Mouse (Mus musculus): ENCODE data around the gene Psma7.
A peak's percentile ranks its signal among the peaks of the same experiment; 100 is the strongest.

The Psma7 gene

DNA sequence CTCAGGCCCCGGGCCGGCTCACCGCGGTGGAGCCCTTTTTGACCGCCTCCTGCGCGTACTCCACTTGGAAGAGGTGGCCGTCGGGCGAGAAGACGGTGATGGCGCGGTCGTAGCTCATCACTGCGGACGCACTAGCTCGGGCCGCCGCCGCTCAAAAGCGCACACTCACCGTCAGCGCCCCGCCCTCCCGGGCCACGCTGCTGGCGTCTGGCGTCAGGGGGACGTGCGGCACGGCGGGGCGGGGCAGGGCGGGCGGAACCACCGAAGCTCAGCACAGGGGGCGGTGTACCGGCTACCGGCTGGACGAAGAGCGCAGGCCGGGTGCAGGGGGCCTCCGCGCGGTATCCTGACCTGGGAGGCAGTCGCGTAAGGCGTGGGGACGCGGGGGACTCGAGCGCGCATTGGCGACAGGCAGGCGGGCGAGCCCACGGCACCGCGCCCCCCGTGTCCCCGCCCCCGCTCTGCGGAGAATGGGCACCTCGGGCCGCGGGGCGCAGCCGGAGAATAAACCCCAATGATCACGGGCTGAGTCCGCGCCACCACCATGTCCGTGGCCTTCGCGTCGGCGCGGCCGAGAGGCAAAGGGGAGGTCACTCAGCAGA is at the start of gene Psma7, which contains the start of gene Ss18l1:
Gene Psma7, minus strand, starts transcription at position 178 of the 602 bp plus-strand sequence.
Gene Ss18l1, plus strand, starts transcription at position 254 of the 602 bp plus-strand sequence.
- DNase-seq (ENCODE audit: low spot score), result peak; percentile 87

DNA sequence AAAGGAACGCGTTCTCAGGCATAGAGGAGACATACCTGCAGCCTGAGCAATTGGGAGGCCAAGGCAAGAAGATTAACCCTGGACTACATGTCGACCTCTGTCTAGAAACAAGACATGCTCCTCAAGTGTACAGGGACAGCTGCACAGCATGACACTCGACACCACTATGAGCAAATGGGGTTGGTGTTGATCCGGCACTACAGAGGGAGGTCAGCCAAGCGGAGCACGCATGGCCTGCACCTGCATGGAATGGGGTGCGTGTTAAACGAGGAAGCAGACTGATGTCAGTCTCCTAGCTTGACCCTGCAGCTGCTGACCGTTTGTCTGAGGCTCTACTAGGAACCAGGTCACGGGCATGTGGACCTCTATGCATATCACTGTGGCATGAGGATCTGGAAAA is 48.1 kb upstream of the Psma7 start:
- DNase-seq (ENCODE audit: low spot score), result no peak

DNA sequence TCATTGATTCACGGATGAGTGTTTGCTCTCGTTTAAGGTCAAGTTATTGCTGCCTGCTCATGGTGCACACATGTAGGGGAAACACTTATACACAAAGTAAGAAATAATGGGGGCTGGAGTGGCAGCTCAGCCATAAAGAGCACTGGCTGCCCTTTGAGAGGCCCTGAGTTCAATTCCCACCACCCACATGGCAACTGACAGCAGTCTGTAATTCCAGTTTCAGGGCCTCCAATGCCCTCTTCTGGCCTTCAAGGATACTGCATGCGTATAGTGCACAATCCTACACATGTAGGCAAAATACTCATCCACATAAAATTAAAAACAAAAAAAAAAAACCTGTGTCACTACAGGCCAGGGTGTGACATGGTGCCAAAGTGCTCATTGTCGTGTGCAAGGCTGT is 45.2 kb upstream of the Psma7 start:
- no peak for DNase-seq (ENCODE audit: low spot score)

DNA sequence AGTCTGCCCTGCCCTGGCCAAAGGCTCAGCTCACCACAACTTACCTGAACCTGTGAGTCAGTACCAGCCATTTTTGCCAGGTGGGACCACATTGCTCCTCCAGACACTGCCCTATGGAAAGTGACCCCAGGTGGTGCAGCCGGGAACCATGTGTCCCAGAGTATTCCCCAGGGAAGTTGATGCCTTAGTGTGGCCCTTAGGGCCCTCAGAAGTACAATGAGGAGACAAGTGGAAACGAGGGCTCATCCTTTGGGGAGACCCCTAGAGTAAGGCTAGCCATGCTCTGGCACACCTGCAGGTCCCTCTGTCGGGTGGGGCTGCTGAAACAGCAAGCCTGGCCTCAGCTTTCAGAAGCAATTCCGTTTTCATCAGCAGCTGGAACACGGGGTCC is 44.4 kb upstream of the Psma7 start:
- no peak for DNase-seq (ENCODE audit: low spot score)

DNA sequence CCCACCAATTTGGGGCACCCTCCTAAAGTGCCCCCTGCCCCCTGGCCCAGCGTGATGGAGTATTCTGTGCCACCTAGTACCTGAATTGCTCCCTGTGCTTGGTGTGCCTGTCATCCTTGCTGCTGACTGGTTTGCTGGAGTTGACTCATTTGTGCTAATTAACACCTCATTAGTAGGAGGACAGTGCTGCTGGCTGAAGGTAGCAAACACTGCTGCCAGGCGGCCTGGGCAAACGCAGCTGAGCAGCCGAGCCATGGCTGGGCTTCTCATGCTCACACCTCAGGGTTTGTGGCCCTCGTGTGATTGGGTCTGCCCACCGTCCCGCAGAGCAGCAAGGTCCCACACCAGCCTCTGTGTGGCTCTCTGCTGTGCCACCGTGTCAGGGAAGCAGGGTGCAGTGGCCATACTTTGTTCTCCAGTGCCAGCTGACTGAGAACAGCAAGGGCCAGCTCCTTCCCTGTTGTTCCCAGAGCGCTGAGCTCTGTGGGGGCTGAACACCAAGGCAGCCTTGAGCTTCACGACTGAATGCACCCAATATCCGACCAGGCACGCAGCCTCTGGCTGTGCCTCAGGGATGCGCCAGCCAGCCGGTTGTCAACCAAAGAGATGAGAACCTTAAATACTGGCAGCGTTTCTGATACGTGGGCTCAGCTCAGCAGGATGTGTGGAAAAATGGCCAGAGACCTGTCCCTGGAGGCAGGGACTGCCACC is 43.8 kb upstream of the Psma7 start:
- no peak for DNase-seq (ENCODE audit: low spot score)

DNA sequence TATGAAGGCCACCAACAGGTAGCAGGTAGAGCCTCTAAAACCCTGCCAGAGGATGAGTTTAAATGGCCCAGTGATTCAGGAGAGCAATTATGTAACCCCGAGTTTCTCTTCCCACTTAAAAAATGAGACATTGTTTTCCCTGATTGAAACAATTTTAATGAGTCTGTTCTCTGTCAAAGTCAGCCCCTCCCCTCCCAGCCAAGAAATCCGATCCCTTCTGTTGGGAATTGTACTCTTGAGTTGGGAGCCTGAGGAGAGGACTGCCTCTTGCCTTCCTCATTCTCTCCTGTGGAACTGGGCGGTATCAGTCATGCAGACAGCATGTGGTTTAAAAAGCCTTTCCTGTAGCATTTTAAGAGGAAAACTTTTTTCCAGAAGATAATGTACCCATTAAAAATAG is 42.3 kb upstream of the Psma7 start:
- no peak for DNase-seq (ENCODE audit: low spot score)

DNA sequence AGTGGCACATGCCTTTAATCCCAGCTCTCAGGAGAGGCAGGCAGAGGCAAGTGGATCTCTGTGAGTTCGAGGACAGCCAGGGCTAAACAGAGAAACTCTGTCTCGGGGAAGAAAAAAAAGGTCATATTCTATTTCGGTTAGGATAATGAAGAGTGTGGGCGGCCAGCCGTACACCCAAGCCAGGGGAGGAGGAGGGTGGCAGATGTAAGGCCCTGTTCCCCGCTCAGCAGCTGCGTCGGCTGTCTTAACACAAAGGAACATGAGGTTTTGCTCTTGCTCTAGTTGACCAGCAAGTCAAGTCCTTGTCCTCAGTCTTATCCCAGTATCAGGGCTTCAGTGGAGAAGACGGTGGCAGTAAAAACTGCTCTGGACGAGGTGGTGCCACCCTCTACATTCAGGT is 40.8 kb upstream of the Psma7 start:
- DNase-seq (ENCODE audit: low spot score), result no peak

DNA sequence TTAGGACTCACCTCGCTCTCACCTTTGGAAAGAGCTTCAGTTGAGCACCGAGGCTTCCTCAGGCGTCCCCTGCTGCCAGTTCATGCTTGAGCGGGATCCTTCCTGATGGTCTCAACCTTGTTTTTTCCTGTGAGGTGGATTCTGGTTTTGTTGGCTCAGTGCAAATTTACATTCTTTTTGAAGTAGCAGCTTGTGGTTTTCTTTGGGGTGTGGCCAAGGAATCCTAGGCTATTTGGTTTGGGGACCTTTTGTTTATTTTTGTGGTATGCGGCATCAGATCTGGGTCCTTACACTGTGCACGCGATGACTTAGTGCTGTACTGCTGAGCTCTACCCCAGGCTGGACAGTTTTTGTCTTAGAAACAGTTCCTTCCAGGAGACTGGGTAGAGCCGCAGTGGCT is 38.4 kb upstream of the Psma7 start:
- DNase-seq (ENCODE audit: low spot score), result no peak

DNA sequence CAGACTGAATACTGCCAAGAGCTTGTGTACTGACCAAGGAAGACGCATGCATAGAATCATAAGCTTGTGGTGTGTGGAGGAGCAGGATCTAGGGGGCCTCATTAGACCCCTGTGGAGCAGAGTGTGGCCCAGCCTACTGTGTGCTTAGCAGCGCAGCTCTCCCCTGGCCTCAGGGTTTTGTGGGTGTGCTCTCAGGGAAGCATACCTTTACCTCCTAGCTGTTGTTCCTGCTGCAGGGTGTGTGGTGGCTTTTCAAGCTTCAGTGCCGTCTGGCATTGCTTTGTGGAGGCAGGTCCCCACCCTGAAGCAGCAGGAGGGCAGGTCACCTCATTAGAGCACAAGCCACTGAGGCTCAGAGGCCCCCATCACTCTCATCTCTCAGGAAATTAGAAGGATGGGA is 35.4 kb upstream of the Psma7 start:
- no peak for DNase-seq (ENCODE audit: low spot score)

DNA sequence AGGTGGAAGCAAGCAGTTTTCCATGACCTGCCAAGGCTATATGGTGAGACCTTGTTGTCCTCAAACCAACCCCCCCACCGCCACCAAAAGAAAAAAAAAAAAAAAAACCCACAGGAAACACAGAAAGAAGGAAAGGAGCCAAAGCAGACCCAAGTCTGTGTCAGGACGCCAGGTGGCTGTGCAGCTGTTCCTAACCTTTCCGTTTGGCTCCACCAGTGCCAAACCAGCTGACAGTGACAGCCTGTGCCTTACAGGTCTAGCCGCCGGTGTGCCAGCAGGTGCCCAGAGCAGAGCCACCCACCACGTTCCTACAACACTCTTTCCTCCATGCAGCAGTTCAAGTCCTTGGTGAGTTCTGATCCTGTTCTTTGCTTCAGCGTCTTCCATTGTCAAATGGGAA is 30.7 kb upstream of the Psma7 start:
- DNase-seq (ENCODE audit: low spot score), result no peak

DNA sequence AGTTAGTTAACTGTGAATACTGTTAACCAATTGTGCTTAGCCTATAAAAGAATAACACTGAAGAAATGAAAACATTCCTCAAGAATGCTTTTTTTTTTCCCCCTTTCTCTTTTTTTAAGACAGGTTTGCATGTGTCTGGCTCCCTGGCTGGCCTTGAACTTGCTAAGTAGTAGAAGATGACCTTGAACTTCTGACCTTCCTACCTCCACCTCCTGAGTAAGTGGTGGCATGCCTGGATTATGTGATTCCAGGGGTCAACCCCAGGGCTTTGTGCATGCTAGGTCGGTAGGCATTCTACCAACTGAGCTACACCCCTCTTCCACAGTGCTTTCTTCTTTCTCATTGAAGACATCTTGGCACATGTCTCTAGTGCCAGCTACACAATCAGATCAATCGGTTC is 29.4 kb upstream of the Psma7 start:
- DNase-seq (ENCODE audit: low spot score), result no peak

DNA sequence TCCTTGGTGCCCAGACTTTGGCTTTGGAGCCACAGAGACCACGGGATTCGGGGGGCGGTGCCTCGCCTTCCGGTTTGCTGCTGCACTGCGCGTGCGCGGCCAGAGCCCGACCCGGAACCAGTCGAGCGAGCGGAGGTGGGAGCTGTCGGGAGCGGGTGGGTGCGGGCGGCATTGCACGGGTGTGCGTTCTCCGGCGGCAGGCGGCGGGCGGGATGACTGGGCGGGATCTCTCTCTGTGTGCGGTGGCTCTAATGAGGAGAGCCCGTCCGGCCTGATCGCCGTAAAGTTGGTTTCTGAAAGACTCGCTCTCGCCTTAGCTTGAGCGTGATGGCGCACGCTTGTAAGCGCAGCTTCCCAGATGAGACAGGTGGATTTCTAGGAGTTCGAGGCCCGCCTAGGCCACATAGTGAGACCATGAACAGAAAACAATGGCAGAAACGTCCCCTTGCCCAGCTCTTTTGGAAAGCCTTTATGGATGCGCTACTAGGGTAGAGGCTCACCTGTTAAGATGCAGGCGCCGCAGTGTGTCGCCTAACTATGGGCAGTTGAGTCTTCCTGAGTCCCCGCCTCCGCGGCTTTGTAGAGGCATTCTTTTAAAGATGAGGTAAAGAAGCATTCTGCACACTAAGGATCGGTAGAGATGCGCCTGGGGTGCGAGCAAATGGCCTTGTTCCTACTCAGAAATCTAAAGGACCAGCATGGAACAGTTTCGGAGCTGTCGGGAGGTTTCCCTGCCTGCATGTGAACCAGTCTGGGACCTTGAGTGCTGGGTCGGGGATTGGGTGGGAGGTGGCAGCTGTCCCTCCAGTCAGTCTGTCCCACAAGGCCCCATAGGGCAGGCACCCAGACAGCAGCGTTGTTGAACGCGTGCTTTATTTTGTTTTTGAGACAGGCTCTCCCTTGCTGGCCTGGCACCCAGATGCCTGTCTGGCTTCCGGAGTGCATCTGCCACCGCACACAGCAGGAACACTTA is 28.5 kb upstream of the Psma7 start, which contains the start of gene Mtg2:
Gene Mtg2, plus strand, starts transcription at position 108 of the 973 bp plus-strand sequence.
- DNase-seq (ENCODE audit: low spot score), result peak; percentile 95

DNA sequence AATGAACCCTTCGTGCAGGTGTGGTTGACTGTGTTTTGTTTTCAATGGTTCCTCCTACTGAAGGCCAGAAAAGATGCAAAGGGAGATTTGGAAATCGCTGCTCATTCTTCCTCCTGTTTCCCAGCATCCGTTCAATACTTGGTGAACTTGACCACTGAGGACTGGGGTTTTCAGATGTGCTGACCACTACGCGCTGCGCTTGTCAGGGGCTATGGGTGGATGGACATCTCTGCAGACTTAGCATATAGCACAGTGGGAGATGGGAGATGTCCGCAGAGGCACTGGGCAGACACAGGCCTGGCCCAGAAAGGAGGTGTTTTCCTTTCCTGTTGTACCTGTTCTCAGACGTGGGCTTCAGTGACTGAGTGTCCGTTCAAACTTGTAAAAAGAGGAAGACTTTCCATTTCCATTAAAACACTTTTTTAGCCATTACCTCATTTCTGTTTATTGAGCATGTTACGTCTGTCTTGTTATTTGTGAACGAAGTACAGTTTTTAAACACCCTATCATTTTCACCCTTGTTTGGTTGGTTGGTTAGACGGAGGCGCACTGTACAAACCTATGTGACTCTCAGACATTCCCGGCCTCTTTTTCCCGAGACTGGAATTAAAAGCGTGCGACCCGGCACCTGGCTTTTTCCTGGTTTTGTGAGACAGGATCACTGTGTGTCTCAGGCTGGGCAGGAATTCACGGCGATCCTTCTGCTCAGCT is 27.7 kb upstream of the Psma7 start:
- no peak for DNase-seq (ENCODE audit: low spot score)

DNA sequence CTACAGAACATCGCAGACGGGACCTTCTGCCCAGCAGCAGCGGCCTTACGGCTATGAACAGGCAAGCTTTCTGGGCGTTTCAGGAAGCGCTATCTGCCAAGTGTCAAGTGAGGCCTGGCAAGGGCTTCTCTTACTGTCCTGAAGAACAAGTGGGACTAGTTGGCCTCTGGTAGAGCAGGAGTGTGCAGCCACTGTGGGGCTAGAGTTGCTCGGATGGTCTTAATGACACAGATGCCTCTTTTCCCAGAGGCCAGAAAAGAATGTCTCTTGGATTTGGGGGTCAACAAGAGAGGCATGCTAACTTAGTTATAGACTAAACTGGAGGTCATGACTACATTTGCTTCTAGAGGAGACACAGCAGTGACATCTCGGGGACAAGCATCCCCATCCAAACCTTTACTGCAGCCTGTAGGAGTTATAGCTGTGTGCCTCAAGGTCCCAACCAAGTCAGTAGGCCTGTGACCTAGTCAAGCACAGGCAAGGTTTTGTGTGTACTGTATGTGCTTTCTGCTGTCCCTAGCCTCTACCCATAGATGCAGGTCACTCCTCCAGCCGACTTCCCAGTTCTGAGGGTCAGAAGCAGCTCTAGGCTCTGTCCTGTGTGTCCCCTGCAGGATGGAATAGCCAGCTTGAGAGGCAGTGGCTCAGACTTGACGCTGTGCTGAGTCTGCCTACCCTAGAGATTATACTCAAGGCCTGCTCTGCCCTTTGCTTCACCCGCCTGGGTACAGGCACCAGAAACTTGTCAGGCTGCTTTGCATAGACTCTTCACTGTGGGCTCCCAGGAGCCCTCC is 21.3 kb upstream of the Psma7 start:
- DNase-seq (ENCODE audit: low spot score), result no peak

DNA sequence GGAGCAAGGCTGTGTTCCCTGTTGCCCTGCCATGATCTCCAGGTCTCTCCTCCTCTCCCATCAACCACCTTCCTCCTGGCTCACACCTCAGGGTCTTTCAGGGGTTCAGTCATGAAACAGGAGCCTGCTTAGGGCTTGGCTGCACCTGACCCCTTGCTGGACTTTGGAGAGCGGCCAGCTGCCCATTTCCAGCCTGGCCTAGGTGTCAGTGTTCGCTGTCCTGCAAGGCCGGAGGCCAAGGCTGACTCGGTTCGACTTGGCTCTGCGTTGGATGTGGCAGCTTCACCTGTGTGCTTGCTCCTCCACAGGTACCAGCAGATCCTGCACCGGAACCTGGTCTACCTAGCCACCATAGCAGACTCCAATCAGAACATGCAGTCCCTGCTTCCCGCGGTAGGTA is 10.8 kb upstream of the Psma7 start:
- no peak for DNase-seq (ENCODE audit: low spot score)

DNA sequence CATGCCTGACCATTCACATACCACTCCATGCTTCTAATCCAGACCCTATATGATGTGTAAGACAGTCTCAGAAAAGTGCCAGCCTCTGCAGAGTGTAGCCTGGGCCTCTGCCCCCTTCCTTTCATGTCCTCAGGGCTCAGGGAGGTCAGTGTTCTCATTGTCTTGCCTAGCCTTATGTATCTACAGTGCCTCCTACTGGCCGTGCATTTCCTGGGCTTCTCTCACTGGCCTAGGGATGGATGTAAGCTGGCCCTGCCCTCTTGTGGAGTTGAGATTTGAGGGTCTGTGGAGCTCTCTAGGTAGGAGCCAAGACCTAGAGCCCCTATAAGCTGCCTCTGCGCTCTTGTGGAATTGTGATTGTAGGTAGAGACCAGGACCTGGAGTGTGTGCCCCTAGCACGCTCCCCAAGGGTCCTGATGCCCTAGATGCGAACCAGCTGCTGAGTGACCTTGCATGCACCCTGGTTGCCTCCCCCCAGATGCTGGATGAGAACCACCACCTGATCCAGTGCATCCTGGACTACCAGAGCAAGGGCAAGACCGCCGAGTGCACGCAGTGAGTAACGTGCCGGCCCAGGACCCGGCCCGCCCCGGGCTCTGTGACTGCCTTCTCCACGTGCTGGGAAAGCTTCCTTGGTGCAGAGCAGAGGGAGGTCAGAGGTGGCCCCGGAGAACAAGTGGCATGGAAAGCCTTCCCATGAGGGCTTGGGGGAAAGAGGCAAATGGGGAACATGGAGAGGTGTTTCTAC is 9.9 kb upstream of the Psma7 start:
- no peak for DNase-seq (ENCODE audit: low spot score)

DNA sequence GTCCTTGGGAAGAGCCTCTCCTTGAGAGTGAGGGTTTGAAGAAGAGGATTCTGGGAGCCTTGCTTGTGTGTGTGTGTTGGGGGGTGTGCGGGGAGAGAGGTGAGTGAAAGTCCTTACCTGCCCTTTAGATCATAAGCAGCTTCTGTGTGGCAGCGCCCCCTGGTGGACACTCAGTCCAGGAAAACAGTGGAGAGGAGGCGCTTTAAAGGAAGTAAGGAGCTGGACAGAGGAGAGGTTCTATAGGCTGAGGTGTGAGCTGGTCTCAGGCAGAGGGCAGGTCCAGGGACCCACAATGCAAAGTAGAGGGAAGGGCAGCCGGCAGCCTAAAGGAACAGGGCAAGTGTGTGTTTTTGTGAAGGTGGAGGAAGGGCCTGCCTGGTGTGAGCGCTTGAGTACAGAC is 8.8 kb upstream of the Psma7 start:
- DNase-seq (ENCODE audit: low spot score), result peak; percentile 85

DNA sequence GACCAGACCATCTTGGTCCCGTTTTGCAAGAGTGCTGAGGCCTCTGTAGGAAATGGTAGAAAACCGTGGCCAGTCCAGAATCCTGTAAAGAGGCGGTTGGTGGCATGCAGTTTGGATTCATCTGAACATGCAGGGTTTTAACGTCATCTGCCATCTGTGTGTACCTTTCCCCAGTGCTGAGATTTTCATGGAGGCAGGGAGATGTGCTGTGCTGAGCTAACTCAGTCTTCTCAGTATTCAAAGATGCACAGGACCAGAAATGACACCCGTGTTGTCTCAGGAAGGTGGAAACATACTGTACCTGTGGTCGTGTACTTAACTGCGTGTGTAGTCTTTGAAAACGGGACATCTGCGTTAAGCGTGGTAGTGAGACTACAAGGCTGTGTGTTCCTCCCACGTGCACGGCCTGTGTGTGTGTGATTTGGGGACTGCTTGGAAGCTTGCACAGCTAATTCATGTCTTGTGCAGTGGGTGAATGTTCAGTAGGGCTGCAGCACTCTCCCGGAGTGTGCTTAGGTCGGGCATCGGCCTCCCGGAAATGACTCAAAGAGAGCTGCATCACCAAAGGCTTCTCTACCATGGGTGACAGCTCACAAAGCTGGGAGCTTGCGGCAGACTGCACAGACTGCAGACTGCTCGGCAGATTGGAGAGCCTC is 5.9 kb upstream of the Psma7 start:
- peak; percentile 61 for DNase-seq (ENCODE audit: low spot score)

DNA sequence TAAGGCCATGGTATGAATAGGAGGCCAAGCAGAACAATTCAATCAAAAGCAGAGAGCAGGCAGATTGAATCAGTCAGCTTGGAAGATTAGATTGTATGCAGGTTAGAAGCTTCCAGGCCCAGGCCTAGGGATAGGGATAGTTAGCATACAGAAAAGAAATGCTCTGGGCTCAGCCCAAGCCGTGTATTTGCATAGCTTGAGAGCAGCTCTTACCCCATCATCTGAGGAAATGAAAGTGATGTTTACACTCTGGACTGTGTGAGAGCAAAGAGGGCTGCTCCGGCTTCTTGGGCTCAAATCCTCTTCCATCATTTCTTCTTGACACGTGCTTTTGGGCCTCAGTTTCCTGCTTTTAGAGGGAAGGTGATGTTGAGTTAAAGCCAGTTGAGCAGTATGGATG is 5.3 kb upstream of the Psma7 start:
- no peak for DNase-seq (ENCODE audit: low spot score)

DNA sequence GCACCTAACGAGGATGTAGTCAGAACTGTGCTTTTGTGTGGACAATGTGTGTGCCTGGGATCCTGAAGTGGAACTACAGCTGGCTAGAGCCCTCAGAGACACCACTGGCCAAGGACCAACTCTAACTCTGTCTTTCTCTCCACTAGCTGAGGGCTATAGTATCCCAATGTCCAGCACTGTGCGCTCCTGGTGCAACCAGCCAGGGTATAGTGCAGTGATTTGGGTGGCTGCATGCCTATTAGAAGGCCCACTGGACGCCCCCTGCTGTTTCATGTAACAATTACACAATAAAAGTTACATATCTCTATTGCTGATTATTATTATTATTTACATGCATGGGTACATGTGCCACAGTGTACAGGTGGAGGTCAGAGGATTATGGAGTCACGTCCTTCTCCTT is 3.0 kb upstream of the Psma7 start:
- DNase-seq (ENCODE audit: low spot score), result peak; percentile 50
